Mouse (Mus musculus): ENCODE data around the gene Tspyl4. TPM values are rescaled to one million over a fixed set of nuclear protein-coding genes. Genes with fewer than 3 reads are reported as not detected.

Tspyl4 gene
- polyA plus RNA-seq, 1 experiment from 2014 or later: 6.3 TPM

Other genes with a start within 250 kb of the Tspyl4 start
- 0.86 and 1.2 TPM in 2 replicates for gene Calhm5, start 200.9 kb upstream of the Tspyl4 start, polyA plus RNA-seq (2014; fragmentation: Nextera tagmentation; extraction: Ambion mirVana)
- gene Calhm6, start 169.5 kb upstream of the Tspyl4 start, polyA plus RNA-seq (2014; fragmentation: Nextera tagmentation; extraction: Ambion mirVana): 0.29 and 0.68 TPM in 2 replicates
- gene Dse, start 89.7 kb upstream of the Tspyl4 start, polyA plus RNA-seq (2014; fragmentation: Nextera tagmentation; extraction: Ambion mirVana): 21.3 and 23.2 TPM in 2 replicates
- gene Tspyl1, start 15.3 kb upstream of the Tspyl4 start, polyA plus RNA-seq (2014; fragmentation: Nextera tagmentation; extraction: Ambion mirVana): 52.7 and 57.3 TPM in 2 replicates
- 0.20 and 0.24 TPM in 2 replicates for gene Col10a1, start 92.5 kb downstream of the Tspyl4 start, polyA plus RNA-seq (2014; fragmentation: Nextera tagmentation; extraction: Ambion mirVana)
- 6.5 and 6.9 TPM in 2 replicates for gene Nt5dc1, start 121.1 kb downstream of the Tspyl4 start, polyA plus RNA-seq (2014; fragmentation: Nextera tagmentation; extraction: Ambion mirVana)
- gene Frk, start 186.0 kb downstream of the Tspyl4 start, polyA plus RNA-seq (2014; fragmentation: Nextera tagmentation; extraction: Ambion mirVana): 5.9 and 6.8 TPM in 2 replicates